Mouse (Mus musculus) common myeloid progenitor, adult 5-6 weeks (primary cell): ENCODE data around the gene Eif2ak3. TPM values are rescaled to one million over a fixed set of nuclear protein-coding genes. Genes with fewer than 3 reads are reported as not detected.

Source experiments
- ATAC-seq: replicated peaks from 2 replicates; pipeline ENCODE4 v1.8.0; 2016; ENCODE audit warnings: low read depth, mild to moderate bottlenecking, moderate TSS enrichment, inconsistent platforms; ENCODE audit not compliant: poor library complexity, severe bottlenecking
- total RNA-seq: library from RNA; stranded (forward); fragments of 200-1000, 187-1606 nt; gene quantifications from 2 replicates; pipeline ENCODE4 v1.2.3, GENCODE M21; 2017

Eif2ak3 gene
- total RNA-seq, 1 experiment from 2014 or later = 14.5 TPM

DNA sequence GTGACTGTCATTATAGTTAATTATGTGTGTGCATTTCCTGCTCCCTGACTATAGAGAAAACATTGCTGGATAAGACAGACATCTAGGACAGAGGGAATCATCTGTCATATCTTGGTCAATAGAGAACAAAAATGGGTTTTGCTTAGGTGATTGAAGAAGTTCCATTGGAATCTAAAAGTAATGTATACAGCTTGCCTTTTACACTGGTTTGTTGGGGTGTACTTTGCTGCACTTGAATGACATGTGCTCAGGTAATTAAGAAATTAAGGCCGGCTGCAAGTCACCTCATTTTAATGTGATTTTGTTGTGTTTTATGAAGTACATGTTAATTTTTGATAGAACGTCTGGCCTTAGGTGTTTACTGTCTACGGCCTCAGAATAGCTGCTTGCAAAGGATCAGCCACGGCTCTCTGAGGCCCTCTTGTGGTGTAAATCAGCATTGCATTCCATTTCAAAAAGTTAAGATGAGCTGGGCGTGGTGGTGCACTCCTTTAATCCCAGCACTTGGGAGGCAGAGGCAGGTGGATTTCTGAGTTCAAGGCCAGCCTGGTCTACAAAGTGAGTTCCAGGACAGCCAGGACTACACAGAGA lies 36.5 kb downstream of the Eif2ak3 start:
- peak; percentile 93 for ATAC-seq

GRCm38 (mm10) chr6:70887993-70888392 lies 43.7 kb downstream of the Eif2ak3 start:
- no peak for ATAC-seq

GRCm38 (mm10) chr6:70898166-70898565 lies 53.9 kb downstream of the Eif2ak3 start:
- ATAC-seq = no peak

DNA sequence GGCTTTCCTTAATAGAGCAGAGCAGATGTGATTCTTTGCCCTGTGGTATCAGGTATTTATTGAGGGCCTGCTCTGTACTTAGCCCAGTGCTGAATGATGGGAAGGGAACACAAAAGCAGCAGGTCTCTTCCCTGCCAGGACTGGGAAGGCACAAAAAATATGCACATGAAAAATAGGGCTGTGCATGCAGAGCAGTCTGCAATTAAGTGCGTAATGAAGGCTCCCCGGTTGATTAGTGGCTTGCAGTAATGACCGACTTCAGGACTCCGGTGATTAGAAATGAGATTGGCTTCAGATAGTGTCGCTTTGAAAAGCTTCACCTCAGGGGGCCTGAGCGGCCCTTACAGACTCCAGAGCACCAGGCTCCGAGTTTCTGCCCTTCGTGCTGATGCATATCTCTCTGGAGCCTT lies 55.3 kb downstream of the Eif2ak3 start:
- no peak for ATAC-seq

GRCm38 (mm10) chr6:70903689-70904088 lies 59.4 kb downstream of the Eif2ak3 start:
- no peak for ATAC-seq

DNA sequence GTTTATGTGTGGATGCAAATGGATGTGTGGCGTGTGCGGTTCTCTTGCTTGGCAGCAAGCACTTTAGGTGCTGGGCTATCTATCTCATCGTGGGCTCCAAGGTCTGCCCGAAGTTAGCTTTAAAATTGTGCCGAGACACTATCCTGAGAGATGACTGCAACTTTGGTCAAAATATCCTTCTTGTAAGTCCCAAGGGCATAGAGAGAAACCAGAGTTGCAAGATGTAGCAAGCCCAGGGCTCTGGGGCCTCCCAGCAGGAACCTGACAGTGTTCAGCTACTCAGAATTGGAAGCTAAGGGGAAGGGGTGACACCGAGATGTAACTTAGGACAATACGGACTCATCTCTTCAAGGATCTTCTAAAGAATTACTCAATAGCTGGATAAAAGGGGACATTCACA lies 65.3 kb downstream of the Eif2ak3 start:
- no peak for ATAC-seq

DNA sequence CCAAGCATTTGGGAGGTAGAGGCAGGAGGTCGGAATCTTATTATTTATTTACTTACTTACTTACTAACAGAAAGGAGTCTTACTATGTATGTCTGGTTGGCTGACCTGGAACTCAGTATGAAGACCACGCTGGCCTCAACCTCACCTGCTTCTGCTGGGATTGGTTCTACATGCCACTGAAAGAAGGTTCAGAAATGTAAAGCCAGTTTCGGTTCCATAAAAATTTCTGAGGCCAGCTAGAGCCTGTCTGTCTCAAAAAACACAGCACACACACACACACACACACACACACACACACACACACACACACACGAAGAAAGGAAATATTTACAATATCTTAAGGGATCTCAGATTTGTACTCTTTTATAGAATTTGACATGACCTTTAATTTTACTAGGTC lies 66.0 kb downstream of the Eif2ak3 start:
- ATAC-seq = no peak

- ATAC-seq = 0 out of 2 replicates have a peak, but pooled peaks have one; percentile 28
Observed at GRCm38 (mm10) chr6:70911668-70912395, 67.5 kb downstream of the Eif2ak3 start.

GRCm38 (mm10) chr6:70912396-70912765 lies 68.1 kb downstream of the Eif2ak3 start:
- no peak for ATAC-seq

GRCm38 (mm10) chr6:70918827-70919226 lies 74.5 kb downstream of the Eif2ak3 start, which contains the start of gene Tex37:
Tex37 (minus strand) TSS chr6:70918927.
- ATAC-seq = no peak

GRCm38 (mm10) chr6:70921274-70922074 lies 77.2 kb downstream of the Eif2ak3 start:
- ATAC-seq = peak; percentile 83

DNA sequence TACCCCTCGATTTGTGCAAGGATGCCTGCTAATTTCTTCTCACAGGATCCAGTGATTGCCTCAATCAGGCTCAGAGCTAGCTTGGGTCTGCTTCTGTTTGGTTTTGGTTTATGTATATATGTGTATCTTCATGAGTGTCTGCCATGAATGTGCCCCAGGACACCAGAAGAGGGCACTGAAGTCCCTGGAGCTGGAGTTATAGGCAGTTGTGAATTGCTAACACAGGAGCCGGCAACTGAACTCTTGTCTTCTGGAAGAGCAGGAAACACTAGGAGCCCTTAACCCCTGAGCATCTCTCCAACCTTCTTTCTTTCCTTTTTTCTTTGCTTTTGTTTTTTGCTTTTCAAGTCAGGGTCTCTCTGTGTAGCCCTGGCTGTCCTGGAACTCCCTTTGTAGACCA lies 87.5 kb downstream of the Eif2ak3 start:
- no peak for ATAC-seq

DNA sequence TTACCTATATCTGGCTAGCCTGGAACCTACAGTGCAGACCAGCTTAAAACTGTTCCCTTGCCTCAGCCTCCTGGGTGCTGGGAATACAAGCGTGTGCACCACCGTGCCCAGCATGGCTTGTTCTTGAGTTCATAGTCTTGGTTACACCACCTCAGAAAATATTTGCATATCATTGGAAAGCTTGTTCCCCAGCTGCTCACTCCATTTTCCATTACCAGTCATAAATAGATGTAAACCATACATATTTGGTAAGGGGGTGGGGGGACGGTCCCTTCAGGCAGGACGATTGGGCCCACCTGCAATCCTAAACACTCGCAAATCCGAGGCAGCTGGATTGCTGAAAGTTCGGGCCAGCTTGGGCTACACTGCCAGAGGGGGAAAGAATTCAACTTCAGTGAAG lies 109.0 kb downstream of the Eif2ak3 start:
- ATAC-seq = no peak

GRCm38 (mm10) chr6:70954040-70954439 lies 109.7 kb downstream of the Eif2ak3 start:
- no peak; the same call in 1 of the 2 replicates for ATAC-seq

Other genes with a start within 250 kb of the Eif2ak3 start
- 143 and 145 TPM in 2 replicates for gene Rpia, start 52.3 kb upstream of the Eif2ak3 start, total RNA-seq
- gene Tex37, start 74.4 kb downstream of the Eif2ak3 start, total RNA-seq = not detected in 2 replicates
- gene Foxi3, start 112.0 kb downstream of the Eif2ak3 start, total RNA-seq = not detected in 2 replicates